15 mouse cellular contexts compared by ENCODE assay signal in the genomic region with DNA sequence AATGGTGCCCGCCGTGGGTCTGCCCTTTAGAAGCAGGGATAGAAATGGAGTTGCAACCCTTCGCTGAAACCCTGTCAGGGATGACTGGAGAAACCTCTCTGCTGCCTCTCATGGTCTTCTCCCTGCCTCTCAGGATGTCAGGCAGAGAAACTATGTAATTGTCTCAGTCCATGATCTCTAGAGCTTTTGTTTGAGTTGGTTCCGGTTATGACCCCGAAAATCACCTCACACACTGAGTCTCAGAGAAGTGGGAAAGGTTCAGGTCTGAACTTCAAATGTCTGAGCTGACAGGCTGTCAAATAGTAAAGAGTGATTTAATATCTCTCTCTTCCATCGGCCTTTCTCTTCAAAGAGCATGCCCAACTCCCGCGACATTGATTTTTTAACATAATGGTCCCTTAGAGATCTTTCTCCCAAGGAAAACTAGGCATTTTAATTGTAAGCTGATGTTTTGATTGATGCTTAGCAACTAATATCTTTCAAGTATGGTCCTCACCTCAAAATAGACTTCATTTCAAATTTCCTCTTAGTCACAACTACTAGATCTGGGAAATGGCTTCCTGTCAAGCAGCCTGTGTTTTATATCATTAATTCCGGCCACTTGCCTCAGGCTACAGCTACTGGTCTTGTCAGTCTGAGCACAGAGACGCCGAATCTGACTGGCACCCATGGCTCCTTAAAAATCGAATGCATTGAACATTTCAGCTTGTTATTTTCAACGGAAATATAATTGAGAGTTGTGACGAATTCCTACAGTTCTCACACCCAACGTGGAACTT.
DNase-seq lines count a peak whose midpoint lies in the region; ATAC-seq lines count a peak whose summit lies in the region.
"Had no signal": no experiment of that assay in that cellular context is flagged by ENCODE, and none has a peak within 500 bp of the region (broad histone marks: within the 10 kb centered on the region; RNA-seq: fewer than 3 reads in every experiment).

No protein-coding gene starts in this region.

- H3K4me2 ChIP-seq in hindbrain, embryonic 11.5 days (replicated peaks; ENCODE audit: low read depth, low read length), result no peak overlapping the region
- no peak overlapping the region for H3K4me2 ChIP-seq in hindbrain, embryonic 16.5 days (ENCODE audit: low read length)
- no peak overlapping the region for H3K4me2 ChIP-seq in hindbrain, embryonic 12.5 days (replicated peaks)
- H3K4me2 ChIP-seq in midbrain, embryonic 16.5 days (ENCODE audit: low read length), result no peak overlapping the region; the same call in 1 of the 2 replicates
- H3K4me2 ChIP-seq: intestine, embryonic 15.5 days; lung, embryonic 14.5 days had no signal

- WGBS in hindbrain, embryonic 11.5 days, result 53% methylated on average over 15 of the region's 15 CpGs
- 40% methylated on average over 15 of the region's 15 CpGs for WGBS in hindbrain, embryonic 16.5 days
- WGBS in hindbrain, embryonic 12.5 days, result 47% methylated on average over 15 of the region's 15 CpGs
- 40% methylated on average over 15 of the region's 15 CpGs for WGBS in midbrain, embryonic 16.5 days

- H3K4me3 ChIP-seq in hindbrain, embryonic 11.5 days (ENCODE audit: low read depth, low read length), result no peak overlapping the region
- H3K4me3 ChIP-seq in hindbrain, embryonic 16.5 days (ENCODE audit: low read length), result no peak overlapping the region
- no peak overlapping the region for H3K4me3 ChIP-seq in hindbrain, embryonic 12.5 days
- no peak overlapping the region for H3K4me3 ChIP-seq in midbrain, embryonic 16.5 days (ENCODE audit: low read depth, low read length)
- H3K4me3 ChIP-seq: intestine, embryonic 15.5 days; myocyte had no signal

- no peak for DNase-seq in hindbrain, embryonic 11.5 days (ENCODE audit: low spot score)
- DNase-seq in embryo, embryonic 11 days, result peak; percentile 34
- DNase-seq in gastrocnemius, postnatal 25 days, result no peak
- DNase-seq in spleen, postnatal 36 days (ENCODE audit: low spot score in 2 of 2), result no peak
- DNase-seq: adrenal gland, adult 8-10 months; cerebellum, adult 2 months; kidney, postnatal 10 days; lung, embryonic 14.5 days; right cerebral cortex, postnatal 25 days had no signal

- H3K9me3 ChIP-seq in hindbrain, embryonic 11.5 days (ENCODE audit: control insufficient read depth, low read length), result no peaks in the 10 kb centered on the region
- H3K9me3 ChIP-seq in hindbrain, embryonic 16.5 days (ENCODE audit: control insufficient read depth, low read length), result no peaks in the 10 kb centered on the region
- H3K9me3 ChIP-seq in hindbrain, embryonic 12.5 days (replicated peaks), result no peaks in the 10 kb centered on the region
- no peaks in the 10 kb centered on the region for H3K9me3 ChIP-seq in midbrain, embryonic 16.5 days (replicated peaks; ENCODE audit: control insufficient read depth, low read length, poor library complexity, severe bottlenecking)
- H3K9me3 ChIP-seq: intestine, embryonic 15.5 days had no signal

- H3K4me1 ChIP-seq in hindbrain, embryonic 11.5 days (replicated peaks; ENCODE audit: control insufficient read depth, insufficient read depth, low read length), result peaks cover 9% of the 10 kb centered on the region; the same call in 1 of the 2 replicates
- H3K4me1 ChIP-seq in hindbrain, embryonic 16.5 days (ENCODE audit: control insufficient read depth, insufficient read depth, low read depth, low read length), result peaks cover 6% of the 10 kb centered on the region
- H3K4me1 ChIP-seq in hindbrain, embryonic 12.5 days, result peaks cover 25% of the 10 kb centered on the region
- peaks cover 34% of the 10 kb centered on the region for H3K4me1 ChIP-seq in midbrain, embryonic 16.5 days (ENCODE audit: control insufficient read depth, insufficient read depth, low read length)
- H3K4me1 ChIP-seq: intestine, embryonic 15.5 days had no signal

- H3K27me3 ChIP-seq in hindbrain, embryonic 11.5 days (ENCODE audit: control insufficient read depth, insufficient read depth, low read length), result no peaks in the 10 kb centered on the region
- no peaks in the 10 kb centered on the region for H3K27me3 ChIP-seq in hindbrain, embryonic 16.5 days (replicated peaks; ENCODE audit: control insufficient read depth, insufficient read depth, low read length)
- no peaks in the 10 kb centered on the region for H3K27me3 ChIP-seq in hindbrain, embryonic 12.5 days
- H3K27me3 ChIP-seq in midbrain, embryonic 16.5 days (ENCODE audit: control insufficient read depth, insufficient read depth, low read depth, low read length), result no peaks in the 10 kb centered on the region
- H3K27me3 ChIP-seq: intestine, embryonic 15.5 days had no signal

- no peaks in the 10 kb centered on the region for H3K36me3 ChIP-seq in hindbrain, embryonic 11.5 days (ENCODE audit: control insufficient read depth, insufficient read depth, low read length)
- H3K36me3 ChIP-seq in hindbrain, embryonic 16.5 days (ENCODE audit: control insufficient read depth, insufficient read depth, low read length), result no peaks in the 10 kb centered on the region
- H3K36me3 ChIP-seq in hindbrain, embryonic 12.5 days, result no peaks in the 10 kb centered on the region
- no peaks in the 10 kb centered on the region for H3K36me3 ChIP-seq in midbrain, embryonic 16.5 days (ENCODE audit: control insufficient read depth, insufficient read depth, low read length)
- H3K36me3 ChIP-seq: intestine, embryonic 15.5 days had no signal

- ATAC-seq in hindbrain, embryonic 11.5 days (ENCODE audit: low FRiP score), result no peak
- no peak for ATAC-seq in hindbrain, embryonic 16.5 days
- ATAC-seq in hindbrain, embryonic 12.5 days (ENCODE audit: low FRiP score), result no peak
- ATAC-seq in midbrain, embryonic 16.5 days, result peak; percentile 50
- ATAC-seq: CD4-positive, CD25-positive, alpha-beta regulatory T cell, adult 4 months; intestine, embryonic 15.5 days had no signal

- H3K9ac ChIP-seq in hindbrain, embryonic 11.5 days (ENCODE audit: low read depth, low read length), result no peak overlapping the region
- no peak overlapping the region for H3K9ac ChIP-seq in hindbrain, embryonic 16.5 days (ENCODE audit: low read depth, low read length)
- no peak overlapping the region for H3K9ac ChIP-seq in hindbrain, embryonic 12.5 days
- no peak overlapping the region for H3K9ac ChIP-seq in midbrain, embryonic 16.5 days (ENCODE audit: low read depth, low read length)
- H3K9ac ChIP-seq: intestine, embryonic 15.5 days; lung, embryonic 14.5 days had no signal

- peak overlapping the region; percentile 36; the same call in 1 of the 2 replicates for H3K27ac ChIP-seq in hindbrain, embryonic 11.5 days (ENCODE audit: low read depth, low read length)
- no peak overlapping the region for H3K27ac ChIP-seq in hindbrain, embryonic 16.5 days (ENCODE audit: low read depth, low read length)
- peak overlapping the region; percentile 19 for H3K27ac ChIP-seq in hindbrain, embryonic 12.5 days
- H3K27ac ChIP-seq in midbrain, embryonic 16.5 days (ENCODE audit: low read length), result peak overlapping the region; percentile 67; the same call in 1 of the 2 replicates
- H3K27ac ChIP-seq: intestine, embryonic 15.5 days had no signal
